Mouse (Mus musculus) liver, adult 2 months (tissue): ENCODE measurements around the gene Plcb1. TPM values are rescaled to one million over a fixed set of nuclear protein-coding genes. Genes with fewer than 3 reads are reported as not detected.

Experiments
- DNase-seq: peaks from one replicate; pipeline ENCODE4 v3.0.0-alpha.2; 2011; ENCODE audit warnings: low read depth, low spot score; ENCODE audit errors: extremely low read depth
- H3K27ac ChIP-seq: fragments of 200-500 bp; replicated peaks from 2 replicates; pipeline ENCODE4 v1.5.1; 2012; ENCODE audit warnings: low read depth, mild to moderate bottlenecking, control low read depth, inconsistent platforms, low read length; ENCODE audit not compliant: insufficient read depth
- H3K27me3 ChIP-seq: fragments of 200-500 bp; 2 replicates; pipeline ENCODE4 v1.6.1; 2012; ENCODE audit warnings: mild to moderate bottlenecking, moderate library complexity, low read length, inconsistent platforms; ENCODE audit not compliant: control insufficient read depth, insufficient read depth
- H3K36me3 ChIP-seq: fragments of 200-500 bp; 2 replicates; pipeline ENCODE4 v1.6.1; 2012; ENCODE audit warnings: low read length, inconsistent platforms; ENCODE audit not compliant: control insufficient read depth, insufficient read depth
- H3K4me1 ChIP-seq: fragments of 200-500 bp; 2 replicates; pipeline ENCODE4 v1.6.1; 2011; ENCODE audit warnings: low read length; ENCODE audit not compliant: control insufficient read depth, insufficient read depth
- H3K4me3 ChIP-seq: fragments of 200-500 bp; 2 replicates; pipeline ENCODE4 v1.5.1; 2011; ENCODE audit warnings: low read depth, mild to moderate bottlenecking, control low read depth, low read length, moderate library complexity; ENCODE audit not compliant: insufficient read depth
- H3K79me2 ChIP-seq: fragments of 200-500 bp; 2 replicates; pipeline ENCODE4 v1.6.1; 2012; ENCODE audit warnings: inconsistent platforms, mild to moderate bottlenecking, low read length, moderate library complexity; ENCODE audit not compliant: control insufficient read depth, insufficient read depth
- H3K9ac ChIP-seq: fragments of 200-500 bp; 2 replicates; pipeline ENCODE4 v1.6.1; 2012; ENCODE audit warnings: low read depth, mild to moderate bottlenecking, control low read depth, inconsistent platforms, low read length
- CTCF ChIP-seq: fragments of 200-500 bp; IDR thresholded peaks from 2 replicates; pipeline ENCODE4 v1.5.1; 2011; ENCODE audit warnings: low read depth, low read length, control low read depth
- POLR2A ChIP-seq: fragments of 200-500 bp; IDR thresholded peaks from 2 replicates; pipeline ENCODE4 v1.6.1; 2011; ENCODE audit warnings: low read length, control low read depth; ENCODE audit not compliant: insufficient read depth; ENCODE audit errors: extremely low read depth
- WGBS: fragments of 180-500 bp; shearing (Covaris S2); methylation state at CpG from one replicate; pipeline ENCODE4 v1.1.7; 2018; 5-methylcytosine and 5-hydroxymethylcytosine counted together
- polyA plus RNA-seq: library from polyadenylated mRNA; depleted of rRNA; stranded (reverse); fragments of >200 nt; gene quantifications from 2 replicates; pipeline ENCODE4 v1.2.3, GENCODE M21; 2012
- total RNA-seq: library from RNA; depleted of rRNA; stranded (reverse); fragments of >200 nt; gene quantifications from 2 replicates; pipeline ENCODE4 v1.2.3, GENCODE M21; 2014

Gene Plcb1
- total and polyA plus RNA-seq, 2 experiments, result 0.88 to 15.4 TPM

DNA sequence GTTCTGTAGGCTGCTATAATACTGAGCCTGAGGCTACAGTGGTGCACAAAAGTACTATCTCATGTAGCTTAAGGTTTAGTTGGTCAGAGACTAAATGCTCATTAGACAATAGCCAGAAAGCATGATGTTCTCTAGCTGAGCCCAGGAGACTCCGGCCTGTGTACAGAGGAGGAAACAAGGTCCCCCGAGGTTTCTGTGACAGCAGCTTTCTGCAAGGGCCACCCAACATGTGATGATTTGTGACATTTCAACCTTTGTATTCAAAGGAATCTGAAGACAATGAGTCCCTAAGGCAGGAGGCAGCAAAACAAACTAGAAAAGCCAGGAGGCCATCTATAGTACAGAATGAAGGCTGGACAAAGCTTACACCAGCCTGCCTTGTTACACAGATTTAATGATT lies 70.8 kb downstream of the Plcb1 start:
- H3K27ac ChIP-seq, result peak overlapping the region; percentile 4
- H3K4me1 ChIP-seq, result peaks cover 18% of the 10 kb centered on the region
- no peak for TF ChIP-seq POLR2A
- TF ChIP-seq CTCF, result no peak
- no peaks in the 10 kb centered on the region for H3K27me3 ChIP-seq
- no peaks in the 10 kb centered on the region for H3K36me3 ChIP-seq
- 52% methylated on average over 2 of the region's 2 CpGs for WGBS
- no peak overlapping the region for H3K9ac ChIP-seq
- no peak overlapping the region for H3K4me3 ChIP-seq
- no peak for DNase-seq
- H3K79me2 ChIP-seq, result peaks cover 10% of the 10 kb centered on the region; the same call in 1 of the 2 replicates

GRCm38 (mm10) chr2:134864985-134865645 lies 79.2 kb downstream of the Plcb1 start:
- WGBS, result 15% methylated on average over 7 of the region's 7 CpGs
- no peaks in the 10 kb centered on the region for H3K27me3 ChIP-seq
- no peak for TF ChIP-seq POLR2A
- no peak for TF ChIP-seq CTCF
- no peak overlapping the region for H3K4me3 ChIP-seq
- H3K9ac ChIP-seq, result no peak overlapping the region
- H3K36me3 ChIP-seq, result no peaks in the 10 kb centered on the region
- peaks cover 8% of the 10 kb centered on the region; the same call in 1 of the 2 replicates for H3K4me1 ChIP-seq
- peak; percentile 90 for DNase-seq
- peak overlapping the region; percentile 37 for H3K27ac ChIP-seq
- H3K79me2 ChIP-seq, result peaks cover 15% of the 10 kb centered on the region; the same call in 1 of the 2 replicates

- Histone ChIP-seq H3K79me2 (peaks cover 15% of the 10 kb centered on the region; the same call in 1 of the 2 replicates), H3K36me3 (no peaks in the 10 kb centered on the region), H3K4me3 (no peak overlapping the region), H3K9ac (no peak overlapping the region), H3K27me3 (no peaks in the 10 kb centered on the region), H3K4me1 (peaks cover 10% of the 10 kb centered on the region; the same call in 1 of the 2 replicates), H3K27ac (no peak overlapping the region)
- WGBS, result 98% methylated on average over 6 of the region's 6 CpGs
- TF ChIP-seq CTCF (no peak), POLR2A (no peak)
- DNase-seq, result no peak
These were observed 81.5 kb downstream of the Plcb1 start for GRCm38 (mm10) chr2:134867381-134867780.

- Histone ChIP-seq H3K27me3 (no peaks in the 10 kb centered on the region), H3K9ac (no peak overlapping the region), H3K79me2 (peaks cover 15% of the 10 kb centered on the region; the same call in 1 of the 2 replicates), H3K36me3 (no peaks in the 10 kb centered on the region), H3K4me1 (peaks cover 2% of the 10 kb centered on the region; the same call in 1 of the 2 replicates), H3K4me3 (no peak overlapping the region), H3K27ac (peak overlapping the region; percentile 25)
- no peak for TF ChIP-seq CTCF
- DNase-seq, result no peak
- WGBS, result 72% methylated on average over 9 of the region's 9 CpGs
These were observed 86.0 kb downstream of the Plcb1 start for GRCm38 (mm10) chr2:134871692-134872489.

DNA sequence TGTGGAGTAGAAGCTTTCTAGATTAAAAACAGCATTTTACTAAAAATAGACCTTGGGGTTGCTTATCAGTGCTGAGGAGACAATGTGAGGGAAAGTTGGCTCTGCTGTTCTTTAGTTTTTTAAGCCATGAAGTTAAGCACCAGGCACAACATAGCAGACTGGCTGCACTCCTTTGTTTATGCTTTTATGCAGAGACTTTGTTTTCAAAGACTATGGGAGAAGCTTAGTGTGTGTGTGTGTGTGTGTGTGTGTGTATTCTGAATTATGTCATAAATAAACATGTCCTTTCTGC lies 86.6 kb downstream of the Plcb1 start:
- Histone ChIP-seq H3K9ac (no peak overlapping the region), H3K36me3 (no peaks in the 10 kb centered on the region), H3K4me1 (peaks cover 2% of the 10 kb centered on the region; the same call in 1 of the 2 replicates), H3K27ac (no peak overlapping the region), H3K79me2 (peaks cover 14% of the 10 kb centered on the region; the same call in 1 of the 2 replicates), H3K4me3 (no peak overlapping the region), H3K27me3 (no peaks in the 10 kb centered on the region)
- TF ChIP-seq CTCF (no peak), POLR2A (no peak)
- DNase-seq, result no peak

DNA sequence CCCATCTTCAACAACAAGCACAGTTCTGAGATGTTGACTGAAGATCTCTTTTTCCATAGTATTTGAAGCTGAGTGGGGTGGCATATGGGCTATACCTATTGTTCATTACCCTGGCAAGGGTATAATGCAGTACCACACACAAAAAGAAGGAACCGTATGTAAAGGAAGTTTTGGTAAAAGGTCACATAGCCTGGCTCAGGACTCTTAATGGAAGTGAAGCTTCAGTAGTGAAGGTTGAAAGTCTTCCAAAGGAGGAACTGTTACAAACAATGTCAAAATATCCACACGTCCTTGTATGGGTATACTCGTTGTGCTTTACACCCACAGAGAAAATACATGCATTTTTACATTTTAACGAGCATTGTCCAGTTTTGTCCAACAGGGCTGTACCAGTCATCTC lies 91.3 kb downstream of the Plcb1 start:
- Histone ChIP-seq H3K4me3 (no peak overlapping the region), H3K36me3 (no peaks in the 10 kb centered on the region), H3K27ac (no peak overlapping the region), H3K79me2 (peaks cover 3% of the 10 kb centered on the region; the same call in 1 of the 2 replicates), H3K27me3 (no peaks in the 10 kb centered on the region), H3K4me1 (no peaks in the 10 kb centered on the region; the same call in 1 of the 2 replicates), H3K9ac (no peak overlapping the region)
- WGBS, result 84% methylated on average over 4 of the region's 4 CpGs
- TF ChIP-seq CTCF (no peak), POLR2A (no peak)
- no peak for DNase-seq
